In genomic region chr16:91433329-91433933, GRCm38 (mm10) we compare ENCODE assay signal across 12 mouse cellular contexts. TPM values are rescaled to one million over a fixed set of nuclear protein-coding genes. Genes with fewer than 3 reads are reported as not detected.
DNase-seq lines count a peak whose midpoint lies in the region; ATAC-seq and TF ChIP-seq lines count a peak whose summit lies in the region.
"Had no signal": no experiment of that assay in that cellular context is flagged by ENCODE, and none has a peak within 500 bp of the region (broad histone marks: within the 10 kb centered on the region; RNA-seq: fewer than 3 reads in every experiment).

No protein-coding gene starts in this region.

- H3K9me3 ChIP-seq in midbrain, embryonic 11.5 days (ENCODE audit: control insufficient read depth, low read length): no peaks in the 10 kb centered on the region
- H3K9me3 ChIP-seq in midbrain, postnatal 0 days (ENCODE audit: low read length): no peaks in the 10 kb centered on the region; the same call in 1 of the 2 replicates
- H3K9me3 ChIP-seq: embryonic facial prominence, embryonic 10.5 days; lung, embryonic 15.5 days; neural tube, embryonic 13.5 days had no signal

- H3K4me2 ChIP-seq in midbrain, embryonic 11.5 days: no peak overlapping the region
- no peak overlapping the region for H3K4me2 ChIP-seq in midbrain, postnatal 0 days (ENCODE audit: low read depth, low read length, poor library complexity, severe bottlenecking)
- H3K4me2 ChIP-seq: lung, embryonic 15.5 days; neural tube, embryonic 13.5 days had no signal

- H3K27me3 ChIP-seq in midbrain, embryonic 11.5 days (ENCODE audit: control insufficient read depth, insufficient read depth, low read length): no peaks in the 10 kb centered on the region
- H3K27me3 ChIP-seq in midbrain, postnatal 0 days (ENCODE audit: insufficient read depth, low read length): no peaks in the 10 kb centered on the region; the same call in 1 of the 2 replicates
- H3K27me3 ChIP-seq: lung, embryonic 15.5 days; neural tube, embryonic 13.5 days had no signal

- no peak overlapping the region for H3K27ac ChIP-seq in midbrain, embryonic 11.5 days (ENCODE audit: low read depth, low read length)
- H3K27ac ChIP-seq in midbrain, postnatal 0 days (ENCODE audit: low read depth, low read length): no peak overlapping the region
- H3K27ac ChIP-seq: embryonic facial prominence, embryonic 10.5 days; lung, embryonic 15.5 days; neural tube, embryonic 13.5 days had no signal

- peak; percentile 51 for DNase-seq in midbrain, embryonic 11.5 days (ENCODE audit: low spot score, missing footprints)
- DNase-seq in midbrain, postnatal 0 days (ENCODE audit: low spot score): no peak
- DNase-seq in thymus, postnatal 36 days: peak; percentile 50 to 64
- no peak for DNase-seq in spleen, postnatal 4 days (ENCODE audit: low spot score in 2 of 2)
- DNase-seq in layer of hippocampus, adult 11-12 months (ENCODE audit: low spot score): no peak

- H3K9ac ChIP-seq in midbrain, embryonic 11.5 days (ENCODE audit: low read length): no peak overlapping the region
- no peak overlapping the region for H3K9ac ChIP-seq in midbrain, postnatal 0 days (replicated peaks; ENCODE audit: low read length, poor library complexity, severe bottlenecking)
- H3K9ac ChIP-seq: lung, embryonic 15.5 days; neural tube, embryonic 13.5 days had no signal

- TF ChIP-seq CTCF in midbrain, postnatal 0 days (IDR thresholded peaks at IDR 0.05): no peak

- no peaks in the 10 kb centered on the region for H3K36me3 ChIP-seq in midbrain, embryonic 11.5 days (ENCODE audit: control insufficient read depth, insufficient read depth, low read length)
- no peaks in the 10 kb centered on the region for H3K36me3 ChIP-seq in midbrain, postnatal 0 days (ENCODE audit: insufficient read depth, low read length)
- H3K36me3 ChIP-seq: embryonic facial prominence, embryonic 10.5 days; lung, embryonic 15.5 days; neural tube, embryonic 13.5 days had no signal

- WGBS in midbrain, embryonic 11.5 days: 67% methylated on average over 8 of the region's 8 CpGs
- WGBS in midbrain, postnatal 0 days: 70% methylated on average over 8 of the region's 8 CpGs

- H3K4me3 ChIP-seq in midbrain, embryonic 11.5 days (ENCODE audit: low read depth, low read length): no peak overlapping the region
- H3K4me3 ChIP-seq in midbrain, postnatal 0 days (ENCODE audit: low read depth, low read length): no peak overlapping the region
- H3K4me3 ChIP-seq: embryonic facial prominence, embryonic 10.5 days; lung, embryonic 15.5 days; neural tube, embryonic 13.5 days had no signal

- H3K4me1 ChIP-seq in midbrain, embryonic 11.5 days (ENCODE audit: control insufficient read depth, insufficient read depth, low read length): no peaks in the 10 kb centered on the region
- H3K4me1 ChIP-seq in midbrain, postnatal 0 days (ENCODE audit: insufficient read depth, low read length): no peaks in the 10 kb centered on the region

- ATAC-seq in midbrain, embryonic 11.5 days (ENCODE audit: low FRiP score): no peak
- no peak for ATAC-seq in midbrain, postnatal 0 days (ENCODE audit: low FRiP score)
- ATAC-seq in erythroblast, adult 5-6 weeks (replicated peaks; ENCODE audit: low FRiP score, poor library complexity, severe bottlenecking): peak; percentile 71
- peak; percentile 70 for ATAC-seq in megakaryocyte, adult 5-6 weeks (ENCODE audit: poor library complexity, severe bottlenecking)

RNA-seq across cellular contexts. Expression of gene Il10rb, which starts 27.5 kb away (rescaled TPM):
- polyA plus RNA-seq in midbrain, embryonic 11.5 days (2014; fragmentation: Nextera tagmentation; extraction: Ambion mirVana): 8.1 and 8.5 TPM in 2 replicates
- 5.5 and 7.5 TPM in 2 replicates for total RNA-seq in midbrain, postnatal 0 days (2014; rRNA removed)
- polyA plus RNA-seq in midbrain, postnatal 0 days (2015; fragmentation: Nextera tagmentation; extraction: Ambion mirVana): 10.5 and 12.8 TPM in 2 replicates
- total RNA-seq in erythroblast, adult 5-6 weeks (2015; ENCODE audit: low replicate concordance): 43.9 and 52.3 TPM in 2 replicates
- total RNA-seq in erythroblast, adult 5-6 weeks (2017; ENCODE audit: low replicate concordance): 39.4 and 48.8 TPM in 2 replicates
- 66.6 and 68.3 TPM in 2 replicates for total RNA-seq in megakaryocyte, adult 5-6 weeks (2015)
- 63.3 and 64.6 TPM in 2 replicates for total RNA-seq in megakaryocyte, adult 5-6 weeks (2017)

RNA-seq across cellular contexts. Expression of gene Gm21970, which starts 41.9 kb away (rescaled TPM):
- polyA plus RNA-seq in midbrain, embryonic 11.5 days (2014; fragmentation: Nextera tagmentation; extraction: Ambion mirVana): not detected in 2 replicates
- not detected in 2 replicates for total RNA-seq in midbrain, postnatal 0 days (2014; rRNA removed)
- polyA plus RNA-seq in midbrain, postnatal 0 days (2015; fragmentation: Nextera tagmentation; extraction: Ambion mirVana): not detected in 2 replicates
- total RNA-seq in erythroblast, adult 5-6 weeks (2015; ENCODE audit: low replicate concordance): 12.3 TPM in 1 of 2 replicates, not detected in the other
- 7.8 TPM in 1 of 2 replicates, not detected in the other for total RNA-seq in erythroblast, adult 5-6 weeks (2017; ENCODE audit: low replicate concordance)
- 0.29 TPM in 1 of 2 replicates, not detected in the other for total RNA-seq in megakaryocyte, adult 5-6 weeks (2015)
- total RNA-seq in megakaryocyte, adult 5-6 weeks (2017): not detected in 2 replicates
- total RNA-seq: layer of hippocampus, postnatal 25 days had no signal
- polyA plus RNA-seq: embryonic facial prominence, embryonic 10.5 days; lung, embryonic 15.5 days; neural tube, embryonic 13.5 days; small intestine, adult 2 months had no signal

RNA-seq across cellular contexts. Expression of gene Ifnar1, which starts 51.6 kb away (rescaled TPM):
- polyA plus RNA-seq in midbrain, embryonic 11.5 days (2014; fragmentation: Nextera tagmentation; extraction: Ambion mirVana): 49.9 and 53.8 TPM in 2 replicates
- total RNA-seq in midbrain, postnatal 0 days (2014; rRNA removed): 61.1 and 78.9 TPM in 2 replicates
- 30.9 and 32.4 TPM in 2 replicates for polyA plus RNA-seq in midbrain, postnatal 0 days (2015; fragmentation: Nextera tagmentation; extraction: Ambion mirVana)
- 81.7 and 93.6 TPM in 2 replicates for total RNA-seq in erythroblast, adult 5-6 weeks (2015; ENCODE audit: low replicate concordance)
- total RNA-seq in erythroblast, adult 5-6 weeks (2017; ENCODE audit: low replicate concordance): 133 and 147 TPM in 2 replicates
- total RNA-seq in megakaryocyte, adult 5-6 weeks (2015): 66.2 and 67.3 TPM in 2 replicates
- total RNA-seq in megakaryocyte, adult 5-6 weeks (2017): 73.9 and 78.5 TPM in 2 replicates

Comparison
In these comparisons a context has a peak if more than half of its experiments do, and no peak if none do; other contexts are left out.
1. DNase-seq: peak in midbrain, embryonic 11.5 days (single experiment) and thymus, postnatal 36 days (2 of 2); none in midbrain, postnatal 0 days (single experiment), spleen, postnatal 4 days (0 of 2) and layer of hippocampus, adult 11-12 months (single experiment).
2. ATAC-seq: peak in erythroblast, adult 5-6 weeks (single experiment) and megakaryocyte, adult 5-6 weeks (single experiment); none in midbrain, embryonic 11.5 days (single experiment) and midbrain, postnatal 0 days (single experiment).